Mouse (Mus musculus): ENCODE measurements around the gene Mrfap1.

DNA sequence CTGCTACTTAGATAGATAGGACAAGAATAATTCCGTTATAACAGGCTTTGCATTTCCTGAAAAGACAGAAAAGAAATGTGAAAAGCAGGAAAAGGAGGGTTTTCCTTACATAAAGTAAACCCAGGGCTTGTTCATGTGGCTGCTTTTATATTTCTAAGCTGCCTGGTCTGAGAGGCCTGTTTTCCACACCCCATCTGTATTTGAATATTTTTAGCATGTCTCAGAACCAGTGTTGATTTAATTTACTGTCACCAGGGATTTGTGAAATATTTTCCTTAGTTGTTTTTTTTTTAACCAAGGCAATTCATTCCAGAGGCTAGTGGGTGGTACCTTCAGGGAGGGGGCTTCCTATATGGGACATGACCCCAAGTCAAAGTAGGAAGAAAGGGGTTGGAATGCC, 45.1 kb upstream of the Mrfap1 start:
- TF ChIP-seq MYOD1 (IDR thresholded peaks at IDR 0.05; ENCODE audit: control insufficient read depth in 1 of 3, insufficient read length in 2 of 3, low read depth in 2 of 3), result no peak
- TF ChIP-seq POLR2A (IDR thresholded peaks at IDR 0.05; ENCODE audit: insufficient read length, low read depth), result no peak
- TF ChIP-seq CEBPB (IDR thresholded peaks at IDR 0.05; ENCODE audit: insufficient read depth, poor library complexity, severe bottlenecking), result no peak
- TF ChIP-seq MAX (IDR thresholded peaks at IDR 0.05; ENCODE audit: low read depth), result no peak
- TF ChIP-seq POLR2AphosphoS2 (IDR thresholded peaks at IDR 0.05; ENCODE audit: insufficient read length, low read depth), result no peak
